Mouse (Mus musculus) 3134 (cell line): ENCODE data around the gene Anxa11.
A peak's percentile ranks its signal among the peaks of the same experiment; 100 is the strongest.
"Not testable (repeated sequence)": the region's sequence is repeated elsewhere in the genome, so short reads cannot be mapped to it uniquely, and the experiment has no call there.

ENCODE experiments used
- DNase-seq: peaks from one replicate; pipeline ENCODE4 v3.0.0-alpha.2; 2011; ENCODE audit warnings: low spot score; ENCODE audit not compliant: insufficient read length; ENCODE audit errors: extremely low read depth

Gene Anxa11

GRCm38 (mm10) chr14:25840961-25841360, 995 bp upstream of the Anxa11 start:
- DNase-seq = no peak

- no peak for DNase-seq
These were observed 377 bp upstream of the Anxa11 start for GRCm38 (mm10) chr14:25841579-25841978.

- DNase-seq = no peak
These were observed 690 bp downstream of the Anxa11 start for GRCm38 (mm10) chr14:25842688-25843003.

GRCm38 (mm10) chr14:25844372-25844771, 2.4 kb downstream of the Anxa11 start:
- no peak for DNase-seq

- no peak for DNase-seq
These were observed 4.0 kb downstream of the Anxa11 start for GRCm38 (mm10) chr14:25845832-25846383.

- DNase-seq = no peak
These were observed 4.6 kb downstream of the Anxa11 start for GRCm38 (mm10) chr14:25846516-25846915.

- no peak for DNase-seq
These were observed 5.7 kb downstream of the Anxa11 start for GRCm38 (mm10) chr14:25847660-25848059.

- no peak for DNase-seq
These were observed 6.3 kb downstream of the Anxa11 start for GRCm38 (mm10) chr14:25848237-25848636.

- DNase-seq = not testable (repeated sequence)
These were observed 6.8 kb downstream of the Anxa11 start for GRCm38 (mm10) chr14:25848708-25849107.

- DNase-seq = no peak
These were observed 8.5 kb downstream of the Anxa11 start for GRCm38 (mm10) chr14:25850433-25850832.

GRCm38 (mm10) chr14:25851189-25851588, 9.2 kb downstream of the Anxa11 start:
- no peak for DNase-seq

GRCm38 (mm10) chr14:25852121-25852561, 10.2 kb downstream of the Anxa11 start:
- no peak for DNase-seq

GRCm38 (mm10) chr14:25853295-25853694, 11.3 kb downstream of the Anxa11 start:
- DNase-seq = no peak

- DNase-seq = no peak
These were observed 11.9 kb downstream of the Anxa11 start for GRCm38 (mm10) chr14:25853717-25854452.

GRCm38 (mm10) chr14:25855241-25855885, 13.4 kb downstream of the Anxa11 start:
- no peak for DNase-seq

GRCm38 (mm10) chr14:25857168-25857621, 15.2 kb downstream of the Anxa11 start:
- no peak for DNase-seq

- DNase-seq = no peak
These were observed 16.0 kb downstream of the Anxa11 start for GRCm38 (mm10) chr14:25857940-25858339.

- DNase-seq = peak; percentile 72
These were observed 20.0 kb downstream of the Anxa11 start for GRCm38 (mm10) chr14:25861771-25862530.

GRCm38 (mm10) chr14:25863721-25864120, 21.8 kb downstream of the Anxa11 start:
- no peak for DNase-seq

GRCm38 (mm10) chr14:25865251-25865650, 23.3 kb downstream of the Anxa11 start:
- no peak for DNase-seq

GRCm38 (mm10) chr14:25866384-25866783, 24.4 kb downstream of the Anxa11 start:
- DNase-seq = no peak
